Mouse (Mus musculus) lung, adult 2 months (tissue): Measurements from ENCODE around the gene Nedd4.
"Not testable (repeated sequence)": the region's sequence is repeated elsewhere in the genome, so short reads cannot be mapped to it uniquely, and the experiment has no call there.

ENCODE experiments used
- CTCF ChIP-seq: fragments of 200-500 bp; IDR thresholded peaks from 2 replicates; pipeline ENCODE4 v1.5.1; 2011; ENCODE audit warnings: mild to moderate bottlenecking, low read length, control low read depth; ENCODE audit not compliant: insufficient read depth
- POLR2A ChIP-seq: fragments of 200-500 bp; IDR thresholded peaks from 2 replicates; pipeline ENCODE4 v1.6.1; 2011; ENCODE audit warnings: low read depth, mild to moderate bottlenecking, control low read depth, low read length, borderline replicate concordance; ENCODE audit errors: extremely low read depth

GRCm38 (mm10) chr9:72666352-72667021 lies 4.3 kb downstream of the Nedd4 start:
- not testable (repeated sequence) for TF ChIP-seq POLR2A, CTCF
